Mouse (Mus musculus) lung, embryonic 14.5 days (tissue): ENCODE measurements around the gene Olfr1360. TPM values are rescaled to one million over a fixed set of nuclear protein-coding genes. Genes with fewer than 3 reads are reported as not detected.
"Not testable (repeated sequence)": the region's sequence is repeated elsewhere in the genome, so short reads cannot be mapped to it uniquely, and the experiment has no call there.

Experiments
- ATAC-seq: fragments of 200-750 bp; cut with Nextera tagmentation; 2 replicates; pipeline ENCODE4 v1.8.0; 2017; ENCODE audit warnings: mild to moderate bottlenecking, moderate TSS enrichment, moderate library complexity; ENCODE audit not compliant: insufficient read depth
- DNase-seq: peaks from one replicate; pipeline ENCODE4 v3.0.0-alpha.2; 2015
- H3K27ac ChIP-seq: fragments of 300-500 bp; sonication (generic); 2 replicates; pipeline ENCODE4 v1.5.1; 2014; ENCODE audit warnings: low read depth, mild to moderate bottlenecking, moderate library complexity
- H3K27me3 ChIP-seq: fragments of 300-500 bp; sonication (generic); 2 replicates; pipeline ENCODE4 v1.6.1; 2014; ENCODE audit warnings: low read length, control low read depth; ENCODE audit not compliant: insufficient read depth
- H3K36me3 ChIP-seq: fragments of 300-500 bp; sonication (generic); 2 replicates; pipeline ENCODE4 v1.6.1; 2014; ENCODE audit warnings: control low read depth; ENCODE audit not compliant: insufficient read depth
- H3K4me1 ChIP-seq: fragments of 300-500 bp; sonication (generic); 2 replicates; pipeline ENCODE4 v1.6.1; 2014; ENCODE audit warnings: antibody characterized with exemption, control low read depth; ENCODE audit not compliant: insufficient read depth
- H3K4me2 ChIP-seq: fragments of 300-500 bp; sonication (generic); 2 replicates; pipeline ENCODE4 v1.6.1; 2014; ENCODE audit warnings: mild to moderate bottlenecking
- H3K4me3 ChIP-seq: fragments of 300-500 bp; sonication (generic); 2 replicates; pipeline ENCODE4 v1.5.1; 2014; ENCODE audit warnings: low read depth, low read length
- H3K9ac ChIP-seq: fragments of 300-500 bp; sonication (generic); 2 replicates; pipeline ENCODE4 v1.6.1; 2014
- H3K9me3 ChIP-seq: fragments of 300-500 bp; sonication (generic); 2 replicates; pipeline ENCODE4 v1.6.1; 2016; ENCODE audit warnings: low read depth, low read length, control low read depth
- CTCF ChIP-seq: IDR thresholded peaks from 2 replicates; pipeline ENCODE4 v1.5.1; 2016; ENCODE audit warnings: antibody characterized with exemption, low read depth
- WGBS: fragments of 180-500 bp; shearing (Covaris S2); extraction: QIAGEN DNeasy Blood & Tissue Kit; methylation state at CpG from one replicate; pipeline ENCODE4 v1.1.7; 2014; 5-methylcytosine and 5-hydroxymethylcytosine counted together
- polyA plus RNA-seq: library from polyadenylated mRNA; unstranded; fragments of >200 nt; fragmentation: Nextera tagmentation; extraction: Ambion mirVana; gene quantifications from 2 replicates; pipeline ENCODE4 v1.2.1, GENCODE M21; 2014

The Olfr1360 gene
- polyA plus RNA-seq = not detected in 2 replicates

DNA sequence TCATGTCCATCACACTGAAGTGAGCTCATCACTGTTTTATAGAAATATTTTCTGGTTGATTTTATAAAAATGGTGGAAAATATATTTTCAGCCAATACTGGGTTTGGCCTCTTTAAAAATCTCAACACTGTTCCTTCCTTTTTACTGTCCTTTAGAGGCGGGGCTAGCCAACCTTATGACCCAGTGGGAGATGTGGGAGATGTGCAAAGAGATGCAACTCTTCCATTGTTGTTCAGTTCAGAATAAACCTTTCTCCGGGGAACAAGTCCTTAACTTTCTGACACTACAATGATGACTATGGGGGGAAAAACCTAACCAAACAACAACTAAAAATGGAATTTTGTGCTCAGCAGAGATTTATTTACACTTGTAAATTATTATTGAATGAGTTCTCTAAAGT lies at the start of gene Olfr1360:
TSS of gene Olfr1360 (minus strand) at position 101 of the 400 bp plus-strand sequence.
- WGBS = 68% methylated on average over 2 of the region's 2 CpGs
- Histone ChIP-seq H3K4me1 (no peaks in the 10 kb centered on the region), H3K4me2 (no peak within 1 kb of the TSS), H3K9me3 (no peaks in the 10 kb centered on the region), H3K27ac (no peak within 1 kb of the TSS), H3K27me3 (no peaks in the 10 kb centered on the region), H3K36me3 (no peaks in the 10 kb centered on the region), H3K9ac (no peak within 1 kb of the TSS), H3K4me3 (no peak within 1 kb of the TSS)
- DNase-seq (no peak), ATAC-seq (no peak)
- no peak for TF ChIP-seq CTCF

DNA sequence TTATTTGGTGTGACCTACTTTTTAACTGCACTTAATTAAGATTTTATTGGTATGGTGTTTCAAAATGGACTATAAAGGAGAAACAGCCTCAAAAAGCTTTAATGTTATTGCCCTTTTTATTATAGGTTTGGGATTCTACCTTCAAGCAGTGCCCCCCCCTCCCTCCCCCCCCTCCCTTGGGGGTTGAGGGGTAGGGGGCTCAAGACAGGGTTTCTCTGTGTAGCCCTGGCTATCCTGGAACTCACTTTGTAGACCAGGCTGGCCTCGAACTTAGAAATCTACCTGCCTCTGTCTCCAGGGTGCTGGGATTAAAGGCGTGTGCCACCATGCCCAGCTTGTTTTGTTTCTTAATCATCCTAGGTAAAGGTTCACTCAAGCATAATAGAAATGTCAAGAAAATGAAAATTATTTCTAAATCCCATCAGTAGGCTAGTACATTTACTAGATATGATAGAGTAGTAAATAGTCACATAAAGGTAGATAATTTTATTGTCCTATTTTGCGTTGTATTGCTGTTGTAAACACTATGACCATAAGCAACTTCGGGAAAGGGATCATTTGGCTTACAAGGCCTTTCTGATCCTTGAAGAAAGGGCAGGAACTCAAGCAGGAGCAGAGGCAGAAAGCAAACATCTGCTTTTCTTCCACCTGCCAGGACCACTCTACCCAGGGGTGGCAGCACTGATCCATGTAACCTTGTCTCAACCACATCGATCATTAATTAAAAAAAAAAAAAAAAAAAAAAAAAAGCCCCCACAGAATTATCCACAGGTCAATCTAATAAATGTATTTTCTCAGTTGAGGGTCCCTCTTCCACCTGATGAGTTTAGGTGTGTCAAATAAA lies 46.0 kb upstream of the Olfr1360 start:
- H3K4me1 ChIP-seq = peaks cover 8% of the 10 kb centered on the region
- H3K27me3 ChIP-seq = no peaks in the 10 kb centered on the region
- H3K9ac ChIP-seq = peak overlapping the region; percentile 55; the same call in 1 of the 2 replicates
- no peaks in the 10 kb centered on the region for H3K36me3 ChIP-seq
- H3K27ac ChIP-seq = peak overlapping the region; percentile 92
- no peak for TF ChIP-seq CTCF
- WGBS = 28% methylated on average over 5 of the region's 5 CpGs
- H3K9me3 ChIP-seq = no peaks in the 10 kb centered on the region
- H3K4me3 ChIP-seq = peak overlapping the region; percentile 29; the same call in 1 of the 2 replicates
- peak overlapping the region; percentile 69 for H3K4me2 ChIP-seq
- DNase-seq = peak; percentile 31
- ATAC-seq = no peak

DNA sequence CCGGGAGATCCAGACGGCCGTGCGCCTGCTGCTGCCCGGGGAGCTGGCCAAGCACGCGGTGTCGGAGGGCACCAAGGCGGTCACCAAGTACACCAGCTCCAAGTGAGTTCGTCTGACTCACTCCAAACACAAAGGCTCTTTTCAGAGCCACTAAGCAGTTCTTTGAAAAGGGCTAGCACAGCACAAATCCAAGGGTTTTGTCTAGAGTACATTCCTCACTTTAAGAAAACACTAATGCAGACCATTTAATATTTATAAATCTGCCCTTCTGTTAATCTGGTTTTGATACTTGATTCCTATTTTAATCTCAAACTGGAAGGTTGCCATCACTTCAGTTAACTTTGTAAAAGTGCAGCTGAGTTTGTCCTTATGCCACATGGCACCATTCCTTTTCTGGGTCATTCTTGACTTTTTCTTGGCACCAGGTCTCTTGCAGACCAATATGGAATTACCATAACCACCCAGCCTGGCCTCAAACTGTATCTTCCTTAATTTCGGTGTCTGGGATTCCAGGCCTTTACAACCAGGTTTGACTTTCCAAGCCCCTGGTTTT lies 45.2 kb upstream of the Olfr1360 start:
- H3K27ac ChIP-seq = peak overlapping the region; percentile 92
- H3K4me3 ChIP-seq = peak overlapping the region; percentile 29
- no peaks in the 10 kb centered on the region for H3K36me3 ChIP-seq
- peaks cover 8% of the 10 kb centered on the region for H3K4me1 ChIP-seq
- DNase-seq (peak; percentile 80), ATAC-seq (peak; percentile 32)
- H3K9ac ChIP-seq = peak overlapping the region; percentile 55
- peak overlapping the region; percentile 69 for H3K4me2 ChIP-seq
- H3K9me3 ChIP-seq = no peaks in the 10 kb centered on the region
- no peak for TF ChIP-seq CTCF
- 2% methylated on average over 11 of the region's 11 CpGs for WGBS
- no peaks in the 10 kb centered on the region for H3K27me3 ChIP-seq

DNA sequence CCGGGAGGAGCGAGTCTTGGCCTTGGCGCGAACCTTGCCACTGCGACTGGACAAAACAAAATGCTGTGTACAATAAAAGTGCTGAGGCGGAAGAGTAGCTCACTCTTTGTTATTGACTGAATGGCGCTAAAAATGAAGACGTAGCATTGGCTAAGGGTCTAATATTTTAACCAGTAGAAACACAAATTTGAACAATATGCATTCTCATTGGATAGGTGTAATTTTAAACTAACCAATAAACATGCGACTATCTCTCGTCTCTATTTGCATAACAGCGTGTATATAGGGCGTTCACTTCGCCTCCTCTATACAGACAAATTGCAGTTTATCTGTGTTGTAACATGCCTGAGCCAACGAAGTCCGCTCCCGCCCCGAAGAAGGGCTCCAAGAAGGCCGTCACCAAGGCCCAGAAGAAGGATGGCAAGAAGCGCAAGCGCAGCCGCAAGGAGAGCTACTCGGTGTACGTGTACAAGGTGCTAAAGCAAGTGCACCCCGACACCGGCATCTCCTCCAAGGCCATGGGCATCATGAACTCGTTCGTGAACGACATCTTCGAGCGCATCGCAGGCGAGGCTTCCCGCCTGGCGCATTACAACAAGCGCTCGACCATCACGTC lies 44.7 kb upstream of the Olfr1360 start, which contains the start of gene Hist1h2bm:
TSS of gene Hist1h2bm (plus strand) at position 288 of the 616 bp plus-strand sequence.
- DNase-seq (peak; percentile 96), ATAC-seq (peak; percentile 97)
- H3K27ac ChIP-seq = peak within 1 kb of the TSS; percentile 92
- peak within 1 kb of the TSS; percentile 69 for H3K4me2 ChIP-seq
- not testable (repeated sequence) for H3K9me3 ChIP-seq, H3K27me3 ChIP-seq, H3K4me1 ChIP-seq, H3K36me3 ChIP-seq
- under 1% methylated on average over 36 of the region's 37 CpGs for WGBS
- H3K4me3 ChIP-seq = peak within 1 kb of the TSS; percentile 34
- H3K9ac ChIP-seq = peak within 1 kb of the TSS; percentile 56

DNA sequence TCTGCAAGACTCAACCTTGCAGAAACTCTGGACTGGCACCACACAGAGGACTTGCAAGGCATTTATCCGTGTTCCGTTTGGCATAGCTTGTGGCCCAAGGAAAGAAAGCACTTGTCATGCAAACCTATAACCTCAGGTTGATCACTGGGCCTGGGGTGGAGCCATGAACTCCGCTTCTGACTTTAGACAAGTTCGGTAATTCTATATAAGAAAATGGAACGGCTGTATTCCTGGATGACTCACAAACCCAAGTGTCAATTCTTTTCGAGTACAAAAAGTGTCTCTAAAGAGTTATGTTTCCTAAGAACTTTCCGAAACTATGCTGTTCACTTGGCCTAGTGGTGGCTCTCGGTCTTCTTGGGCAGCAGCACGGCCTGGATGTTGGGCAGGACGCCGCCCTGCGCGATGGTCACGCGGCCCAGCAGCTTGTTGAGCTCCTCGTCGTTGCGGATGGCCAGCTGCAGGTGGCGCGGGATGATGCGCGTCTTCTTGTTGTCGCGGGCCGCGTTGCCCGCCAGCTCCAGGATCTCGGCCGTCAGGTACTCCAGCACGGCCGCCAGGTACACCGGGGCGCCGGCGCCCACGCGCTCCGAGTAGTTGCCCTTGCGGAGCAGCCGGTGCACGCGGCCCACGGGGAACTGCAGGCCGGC lies 44.0 kb upstream of the Olfr1360 start:
- H3K9ac ChIP-seq = peak overlapping the region; percentile 56
- WGBS = under 1% methylated on average over 21 of the region's 44 CpGs
- H3K4me3 ChIP-seq = peak overlapping the region; percentile 34
- peak overlapping the region; percentile 92 for H3K27ac ChIP-seq
- H3K27me3 ChIP-seq, H3K4me1 ChIP-seq, H3K36me3 ChIP-seq, H3K9me3 ChIP-seq: not testable (repeated sequence)
- ATAC-seq (peak; percentile 33), DNase-seq (peak; percentile 56)
- H3K4me2 ChIP-seq = peak overlapping the region; percentile 69

DNA sequence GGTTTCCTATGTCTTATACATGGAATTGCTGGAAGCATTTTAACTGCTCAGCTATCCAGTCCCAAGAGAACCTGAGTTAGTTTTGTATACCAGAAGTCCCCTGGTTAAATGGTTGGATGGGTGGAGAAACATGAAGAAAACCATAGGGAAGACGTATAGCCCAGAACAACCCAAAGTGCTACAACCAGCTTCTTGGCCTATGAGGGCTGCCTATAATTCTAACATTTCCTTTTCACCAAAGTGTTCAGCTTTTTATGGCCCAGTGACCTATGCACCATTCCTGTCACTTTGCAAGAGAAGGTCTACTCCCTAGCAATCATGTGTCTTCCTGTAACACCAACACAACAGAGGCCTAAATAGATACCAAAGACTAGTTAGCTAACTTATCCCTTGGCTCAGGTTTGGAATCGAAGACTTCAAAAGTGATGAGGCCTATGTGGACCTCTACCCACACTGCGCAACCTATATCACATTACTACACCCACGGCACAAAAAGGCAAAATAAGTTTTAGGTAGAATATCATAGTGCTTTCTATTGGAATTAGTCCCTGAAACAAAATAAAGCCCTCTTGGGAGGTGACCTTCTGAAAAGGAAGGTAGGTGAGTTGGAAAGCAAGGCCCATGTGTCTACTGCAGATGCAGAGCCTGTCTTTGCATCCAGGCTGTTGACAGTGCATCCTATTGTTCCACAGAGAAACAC lies 41.3 kb upstream of the Olfr1360 start:
- H3K27ac ChIP-seq = peak overlapping the region; percentile 96
- peak overlapping the region; percentile 47 for H3K4me3 ChIP-seq
- H3K9ac ChIP-seq = peak overlapping the region; percentile 80
- no peaks in the 10 kb centered on the region for H3K36me3 ChIP-seq
- H3K4me1 ChIP-seq = peaks cover 8% of the 10 kb centered on the region
- peak overlapping the region; percentile 83 for H3K4me2 ChIP-seq
- ATAC-seq (no peak), DNase-seq (peak; percentile 57)
- no peak for TF ChIP-seq CTCF
- H3K27me3 ChIP-seq = no peaks in the 10 kb centered on the region
- H3K9me3 ChIP-seq = no peaks in the 10 kb centered on the region
- WGBS = 46% methylated on average over 4 of the region's 4 CpGs

DNA sequence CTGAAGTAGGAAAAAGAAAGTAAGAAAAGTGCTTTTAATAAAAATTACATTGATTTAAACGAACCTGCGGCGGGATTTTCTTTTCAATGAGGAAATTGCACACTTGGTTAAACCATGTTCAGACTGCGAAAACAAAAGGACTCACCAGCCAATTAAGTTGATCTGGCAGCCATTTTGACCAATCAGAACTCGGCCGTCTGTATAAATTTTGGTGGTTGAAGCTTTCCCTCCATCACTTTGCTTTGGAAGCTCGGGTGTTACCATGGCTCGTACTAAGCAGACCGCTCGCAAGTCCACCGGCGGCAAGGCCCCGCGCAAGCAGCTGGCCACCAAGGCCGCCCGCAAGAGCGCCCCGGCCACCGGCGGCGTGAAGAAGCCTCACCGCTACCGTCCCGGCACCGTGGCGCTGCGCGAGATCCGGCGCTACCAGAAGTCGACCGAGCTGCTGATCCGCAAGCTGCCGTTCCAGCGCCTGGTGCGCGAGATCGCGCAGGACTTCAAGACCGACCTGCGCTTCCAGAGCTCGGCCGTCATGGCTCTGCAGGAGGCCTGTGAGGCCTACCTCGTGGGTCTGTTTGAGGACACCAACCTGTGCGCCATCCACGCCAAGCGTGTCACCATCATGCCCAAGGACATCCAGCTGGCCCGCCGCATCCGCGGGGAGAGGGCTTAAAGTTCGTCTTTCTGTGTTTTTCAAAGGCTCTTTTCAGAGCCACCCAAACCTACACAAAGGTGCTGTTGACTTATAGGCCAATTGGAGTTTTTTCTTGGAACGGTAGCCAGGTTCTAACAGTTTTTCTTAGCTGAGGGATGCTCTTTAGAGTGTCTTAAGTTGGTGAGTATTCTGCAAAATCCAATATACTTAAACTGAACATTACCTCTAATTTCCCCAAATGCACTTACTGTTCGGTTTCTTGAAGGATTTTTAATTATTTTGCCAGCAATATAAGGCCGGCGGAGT lies 40.5 kb upstream of the Olfr1360 start, which contains the start of gene Hist1h3h:
TSS of gene Hist1h3h (plus strand) at position 263 of the 961 bp plus-strand sequence.
- not testable (repeated sequence) for H3K36me3 ChIP-seq, H3K9me3 ChIP-seq, H3K4me1 ChIP-seq, H3K27me3 ChIP-seq
- Histone ChIP-seq H3K9ac (peak within 1 kb of the TSS; percentile 81), H3K4me3 (peak within 1 kb of the TSS; percentile 47), H3K27ac (peak within 1 kb of the TSS; percentile 98), H3K4me2 (peak within 1 kb of the TSS; percentile 86)
- DNase-seq (peak; percentile 98), ATAC-seq (peak; percentile 31)
- under 1% methylated on average over 26 of the region's 56 CpGs for whole genome bisulfite sequencing

DNA sequence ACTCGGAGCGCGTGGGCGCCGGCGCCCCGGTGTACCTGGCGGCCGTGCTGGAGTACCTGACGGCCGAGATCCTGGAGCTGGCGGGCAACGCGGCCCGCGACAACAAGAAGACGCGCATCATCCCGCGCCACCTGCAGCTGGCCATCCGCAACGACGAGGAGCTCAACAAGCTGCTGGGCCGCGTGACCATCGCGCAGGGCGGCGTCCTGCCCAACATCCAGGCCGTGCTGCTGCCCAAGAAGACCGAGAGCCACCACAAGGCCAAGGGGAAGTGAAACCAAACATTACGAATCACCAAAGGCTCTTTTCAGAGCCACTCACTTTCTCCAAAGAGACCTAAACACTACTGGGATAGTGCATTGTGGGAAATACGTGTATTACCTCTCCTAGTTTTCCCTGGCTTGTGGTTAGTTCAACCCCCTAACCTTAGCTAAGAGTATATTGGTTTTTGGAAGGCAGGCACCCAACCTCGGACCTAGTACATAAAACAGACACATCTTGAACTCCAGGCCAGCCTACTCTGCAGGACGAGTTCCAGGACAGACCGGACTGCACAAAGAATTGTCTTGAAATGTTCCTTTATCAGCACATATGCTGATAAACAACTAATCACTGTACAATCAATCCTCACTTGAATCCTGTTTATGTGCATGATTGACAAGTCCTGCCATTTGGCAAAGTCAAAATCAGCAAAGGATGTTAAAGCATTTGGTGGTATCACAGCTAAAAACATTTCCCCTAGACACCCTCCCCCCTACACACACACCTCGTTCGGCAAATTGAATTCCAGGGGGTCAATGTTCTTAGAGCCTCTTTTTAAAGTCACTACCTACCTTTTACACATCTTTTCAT lies 39.6 kb upstream of the Olfr1360 start:
- H3K9ac ChIP-seq = peak overlapping the region; percentile 81
- WGBS = under 1% methylated on average over 9 of the region's 38 CpGs
- not testable (repeated sequence) for H3K36me3 ChIP-seq, H3K4me1 ChIP-seq, H3K27me3 ChIP-seq, H3K9me3 ChIP-seq
- peak overlapping the region; percentile 98 for H3K27ac ChIP-seq
- H3K4me3 ChIP-seq = peak overlapping the region; percentile 47
- peak overlapping the region; percentile 86 for H3K4me2 ChIP-seq
- DNase-seq (peak; percentile 76), ATAC-seq (peak; percentile 4; the same call in 1 of the 2 replicates)
